Mouse (Mus musculus) stomach, postnatal 0 days (tissue): ENCODE measurements around the gene Kif26b. TPM values are rescaled to one million over a fixed set of nuclear protein-coding genes. Genes with fewer than 3 reads are reported as not detected.
A peak's percentile ranks its signal among the peaks of the same experiment; 100 is the strongest.

ENCODE experiments used
- ATAC-seq: fragments of 200-750 bp; cut with Nextera tagmentation; 2 replicates; pipeline ENCODE4 v1.8.0; 2017; ENCODE audit not compliant: low FRiP score, low TSS enrichment
- DNase-seq: peaks from one replicate; pipeline ENCODE4 v3.0.0-alpha.2; 2016; ENCODE audit warnings: low spot score
- H3K27ac ChIP-seq: fragments of 300-500 bp; sonication (generic); replicated peaks from 2 replicates; pipeline ENCODE4 v1.5.1; 2014; ENCODE audit warnings: mild to moderate bottlenecking, control low read depth
- H3K27me3 ChIP-seq: fragments of 300-500 bp; sonication (generic); 2 replicates; pipeline ENCODE4 v1.6.1; 2014; ENCODE audit warnings: low read length; ENCODE audit not compliant: control insufficient read depth, insufficient read depth
- H3K36me3 ChIP-seq: fragments of 300-500 bp; sonication (generic); 2 replicates; pipeline ENCODE4 v1.6.1; 2014; ENCODE audit warnings: low read length, mixed read lengths; ENCODE audit not compliant: control insufficient read depth, insufficient read depth
- H3K4me1 ChIP-seq: fragments of 300-500 bp; sonication (generic); replicated peaks from 2 replicates; pipeline ENCODE4 v1.6.1; 2014; ENCODE audit warnings: antibody characterized with exemption; ENCODE audit not compliant: control insufficient read depth, insufficient read depth
- H3K4me2 ChIP-seq: fragments of 300-500 bp; sonication (generic); replicated peaks from 2 replicates; pipeline ENCODE4 v1.6.1; 2014; ENCODE audit warnings: low read depth, mild to moderate bottlenecking, control low read depth, moderate library complexity
- H3K4me3 ChIP-seq: fragments of 300-500 bp; sonication (generic); 2 replicates; pipeline ENCODE4 v1.5.1; 2014; ENCODE audit warnings: low read depth, low read length, control low read depth
- H3K9ac ChIP-seq: fragments of 300-500 bp; sonication (generic); 2 replicates; pipeline ENCODE4 v1.6.1; 2014; ENCODE audit warnings: mild to moderate bottlenecking, low read length, control low read depth, mixed read lengths
- H3K9me3 ChIP-seq: fragments of 300-500 bp; sonication (generic); 2 replicates; pipeline ENCODE4 v1.6.1; 2016; ENCODE audit warnings: low read length; ENCODE audit not compliant: control insufficient read depth
- CTCF ChIP-seq: IDR thresholded peaks from 2 replicates; pipeline ENCODE4 v1.5.1; 2016; ENCODE audit warnings: antibody characterized with exemption, low read depth, mild to moderate bottlenecking, moderate library complexity
- EP300 ChIP-seq: optimal IDR thresholded peaks from 2 replicates; pipeline ENCODE3; 2016; ENCODE audit warnings: antibody characterized with exemption
- WGBS: fragments of 180-500 bp; shearing (Covaris S2); extraction: QIAGEN DNeasy Blood & Tissue Kit; methylation state at CpG from one replicate; pipeline ENCODE4 v1.1.7; 2014; 5-methylcytosine and 5-hydroxymethylcytosine counted together
- polyA plus RNA-seq: library from polyadenylated mRNA; unstranded; fragments of >200 nt; fragmentation: Nextera tagmentation; extraction: Ambion mirVana; gene quantifications from 2 replicates; pipeline ENCODE4 v1.2.1, GENCODE M21; 2015

Kif26b gene
- polyA plus RNA-seq, 1 experiment from 2014 or later, result 0.69 TPM

GRCm38 (mm10) chr1:178527547-178528361 is 1.2 kb upstream of the Kif26b start:
- under 1% methylated on average over 58 of the region's 59 CpGs for WGBS
- H3K27me3 ChIP-seq, result no peaks in the 10 kb centered on the region; the same call in 1 of the 2 replicates
- ATAC-seq (peak; percentile 26; the same call in 1 of the 2 replicates), DNase-seq (peak; percentile 50)
- peak overlapping the region; percentile 100 for H3K4me2 ChIP-seq
- no peak; the same call in 1 of the 2 replicates for TF ChIP-seq CTCF
- peaks cover 8% of the 10 kb centered on the region; the same call in 1 of the 2 replicates for H3K4me1 ChIP-seq
- peak overlapping the region; percentile 60 for H3K9ac ChIP-seq
- no peaks in the 10 kb centered on the region for H3K36me3 ChIP-seq
- H3K4me3 ChIP-seq, result peak overlapping the region; percentile 61
- 0 out of 2 replicates have a peak, but pooled peaks cover 4% of the 10 kb centered on the region for H3K9me3 ChIP-seq
- 0 out of 2 replicates have a peak overlapping the region, but pooled peaks have one; percentile 30 for H3K27ac ChIP-seq

- Histone ChIP-seq H3K4me3 (peak overlapping the region; percentile 61), H3K4me2 (peak overlapping the region; percentile 100), H3K9ac (peak overlapping the region; percentile 58), H3K27me3 (no peaks in the 10 kb centered on the region; the same call in 1 of the 2 replicates), H3K36me3 (no peaks in the 10 kb centered on the region), H3K9me3 (0 out of 2 replicates have a peak, but pooled peaks cover 4% of the 10 kb centered on the region), H3K4me1 (peaks cover 8% of the 10 kb centered on the region; the same call in 1 of the 2 replicates), H3K27ac (no peak overlapping the region)
- peak; percentile 7; the same call in 1 of the 2 replicates for ATAC-seq
- no peak for TF ChIP-seq EP300
- TF ChIP-seq CTCF, result no peak
- under 1% methylated on average over 35 of the region's 38 CpGs for WGBS
- peak; percentile 22 for DNase-seq
Measured at GRCm38 (mm10) chr1:178529512-178530300, 781 bp downstream of the Kif26b start.

- Histone ChIP-seq H3K27ac (no peak overlapping the region), H3K36me3 (no peaks in the 10 kb centered on the region), H3K27me3 (no peaks in the 10 kb centered on the region; the same call in 1 of the 2 replicates), H3K4me1 (peaks cover 8% of the 10 kb centered on the region; the same call in 1 of the 2 replicates), H3K9me3 (0 out of 2 replicates have a peak, but pooled peaks cover 3% of the 10 kb centered on the region), H3K9ac (peak overlapping the region; percentile 58), H3K4me2 (peak overlapping the region; percentile 100), H3K4me3 (peak overlapping the region; percentile 61)
- TF ChIP-seq CTCF (peak; percentile 82), EP300 (no peak)
- ATAC-seq, result peak; percentile 55
- under 1% methylated on average over 62 of the region's 62 CpGs for WGBS
- DNase-seq, result peak; percentile 86
Measured at GRCm38 (mm10) chr1:178530301-178531078, 1.6 kb downstream of the Kif26b start.

GRCm38 (mm10) chr1:178540247-178540646 is 11.3 kb downstream of the Kif26b start:
- Histone ChIP-seq H3K4me3 (no peak overlapping the region), H3K9ac (no peak overlapping the region), H3K27me3 (no peaks in the 10 kb centered on the region), H3K4me1 (no peaks in the 10 kb centered on the region), H3K9me3 (no peaks in the 10 kb centered on the region), H3K4me2 (no peak overlapping the region), H3K36me3 (no peaks in the 10 kb centered on the region), H3K27ac (no peak overlapping the region)
- no peak for TF ChIP-seq CTCF
- no peak for TF ChIP-seq EP300
- 68% methylated on average over 10 of the region's 10 CpGs for WGBS
- ATAC-seq (no peak), DNase-seq (no peak)

- H3K27ac ChIP-seq, result no peak overlapping the region
- no peaks in the 10 kb centered on the region for H3K27me3 ChIP-seq
- ATAC-seq, result no peak
Measured at GRCm38 (mm10) chr1:178542415-178542814, 13.5 kb downstream of the Kif26b start.

More at GRCm38 (mm10) chr1:178542415-178542814, 13.5 kb downstream of the Kif26b start:
- Histone ChIP-seq H3K4me2 (no peak overlapping the region), H3K4me1 (no peaks in the 10 kb centered on the region), H3K9me3 (no peaks in the 10 kb centered on the region), H3K4me3 (no peak overlapping the region), H3K36me3 (no peaks in the 10 kb centered on the region), H3K9ac (no peak overlapping the region)
- WGBS, result 94% methylated on average over 5 of the region's 5 CpGs
- TF ChIP-seq EP300 (no peak), CTCF (no peak)
- no peak for DNase-seq
